Mouse (Mus musculus) c-Kit-positive CD71-negative TER-119-negative erythroid progenitor cells, embryonic 14.5 days (primary cell): ENCODE measurements around the gene Fry.

Source experiments
- DNase-seq: peaks from one replicate; pipeline ENCODE4 v3.0.0-alpha.2; 2013; ENCODE audit warnings: low read depth

The Fry gene

GRCm38 (mm10) chr5:150118455-150119241 is at the start of gene Fry:
Fry (plus strand) TSS chr5:150118645.
- DNase-seq, result peak; percentile 89

GRCm38 (mm10) chr5:150070086-150070485 is 48.4 kb upstream of the Fry start:
- DNase-seq, result no peak

GRCm38 (mm10) chr5:150071738-150072137 is 46.7 kb upstream of the Fry start:
- DNase-seq, result no peak

GRCm38 (mm10) chr5:150079866-150080797 is 38.3 kb upstream of the Fry start:
- DNase-seq, result no peak

GRCm38 (mm10) chr5:150082696-150083095 is 35.7 kb upstream of the Fry start:
- DNase-seq, result no peak

- DNase-seq, result no peak
Measured at GRCm38 (mm10) chr5:150083190-150083589, 35.3 kb upstream of the Fry start.

GRCm38 (mm10) chr5:150097620-150098019 is 20.8 kb upstream of the Fry start:
- no peak for DNase-seq

GRCm38 (mm10) chr5:150098754-150099153 is 19.7 kb upstream of the Fry start:
- no peak for DNase-seq

- no peak for DNase-seq
Measured at GRCm38 (mm10) chr5:150101789-150102188, 16.7 kb upstream of the Fry start.

- DNase-seq, result no peak
Measured at GRCm38 (mm10) chr5:150106358-150106757, 12.1 kb upstream of the Fry start.

- no peak for DNase-seq
Measured at GRCm38 (mm10) chr5:150111236-150111635, 7.2 kb upstream of the Fry start.

- DNase-seq, result no peak
Measured at GRCm38 (mm10) chr5:150114007-150114406, 4.4 kb upstream of the Fry start.

- DNase-seq, result no peak
Measured at GRCm38 (mm10) chr5:150114778-150115177, 3.7 kb upstream of the Fry start.

GRCm38 (mm10) chr5:150115271-150116092 is 3.0 kb upstream of the Fry start:
- no peak for DNase-seq

GRCm38 (mm10) chr5:150116216-150116905 is 2.1 kb upstream of the Fry start:
- DNase-seq, result no peak

GRCm38 (mm10) chr5:150116906-150117216 is 1.6 kb upstream of the Fry start:
- DNase-seq, result no peak

- DNase-seq, result no peak
Measured at GRCm38 (mm10) chr5:150118124-150118454, 356 bp upstream of the Fry start.

GRCm38 (mm10) chr5:150120676-150121075 is 2.2 kb downstream of the Fry start:
- no peak for DNase-seq

GRCm38 (mm10) chr5:150122095-150122494 is 3.6 kb downstream of the Fry start:
- no peak for DNase-seq

GRCm38 (mm10) chr5:150122571-150122970 is 4.1 kb downstream of the Fry start:
- DNase-seq, result no peak

- no peak for DNase-seq
Measured at GRCm38 (mm10) chr5:150125920-150126319, 7.5 kb downstream of the Fry start.

- DNase-seq, result no peak
Measured at GRCm38 (mm10) chr5:150128432-150128831, 10.0 kb downstream of the Fry start.
